Mouse (Mus musculus) testis, adult 2 months (tissue): Measurements from ENCODE around the gene Olfr850. TPM values are rescaled to one million over a fixed set of nuclear protein-coding genes. Genes with fewer than 3 reads are reported as not detected.

Experiments
- H3K27ac ChIP-seq: fragments of 200-500 bp; 2 replicates; pipeline ENCODE4 v1.5.1; 2012; ENCODE audit warnings: low read depth, low read length; ENCODE audit not compliant: control insufficient read depth, insufficient read depth
- H3K27me3 ChIP-seq: fragments of 200-500 bp; 2 replicates; pipeline ENCODE4 v1.6.1; 2012; ENCODE audit warnings: mild to moderate bottlenecking, low read length, moderate library complexity; ENCODE audit not compliant: control insufficient read depth, insufficient read depth
- H3K36me3 ChIP-seq: fragments of 200-500 bp; 2 replicates; pipeline ENCODE4 v1.6.1; 2012; ENCODE audit warnings: mild to moderate bottlenecking, low read length; ENCODE audit not compliant: control insufficient read depth, insufficient read depth
- H3K4me1 ChIP-seq: fragments of 200-500 bp; 2 replicates; pipeline ENCODE4 v1.6.1; 2012; ENCODE audit warnings: low read length; ENCODE audit not compliant: control insufficient read depth, insufficient read depth
- H3K4me3 ChIP-seq: fragments of 200-500 bp; 2 replicates; pipeline ENCODE4 v1.5.1; 2012; ENCODE audit warnings: low read depth, mild to moderate bottlenecking, low read length, moderate library complexity, mixed read lengths; ENCODE audit not compliant: control insufficient read depth
- CTCF ChIP-seq: fragments of 200-500 bp; IDR thresholded peaks from 2 replicates; pipeline ENCODE4 v1.5.1; 2012; ENCODE audit warnings: low read depth, mild to moderate bottlenecking, inconsistent platforms, low read length, moderate library complexity; ENCODE audit not compliant: control insufficient read depth, insufficient read depth, insufficient replicate concordance
- POLR2A ChIP-seq: fragments of 200-500 bp; IDR thresholded peaks from 2 replicates; pipeline ENCODE4 v1.6.1; 2012; ENCODE audit warnings: low read depth, mild to moderate bottlenecking, inconsistent platforms, low read length, moderate library complexity; ENCODE audit not compliant: control insufficient read depth
- polyA plus RNA-seq: library from polyadenylated mRNA; depleted of rRNA; stranded (reverse); fragments of >200 nt; gene quantifications from 2 replicates; pipeline ENCODE4 v1.2.3, GENCODE M21; 2012; rRNA removed

Olfr850 gene
- not detected in 2 replicates for polyA plus RNA-seq

DNA sequence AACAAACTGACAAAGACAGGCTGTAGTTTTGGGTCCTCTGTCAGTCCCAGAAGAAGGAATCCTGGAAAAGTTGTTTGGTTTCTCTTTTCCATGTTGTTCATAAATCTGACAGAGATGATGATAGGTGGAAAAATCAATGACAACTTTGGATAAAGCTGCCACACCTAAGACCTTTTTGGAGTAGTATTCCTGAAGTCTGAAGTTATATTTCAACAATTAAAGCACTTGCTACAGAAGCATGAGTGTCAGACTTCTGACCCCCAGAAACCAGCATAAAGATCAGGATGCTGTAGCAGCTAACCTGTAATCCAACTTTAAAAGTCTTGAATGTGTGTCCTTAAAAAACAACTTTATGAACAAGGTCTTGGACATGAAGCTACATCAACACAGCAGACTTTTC, at the start of gene Olfr850:
TSS of gene Olfr850 (minus strand) at position 101 of the 400 bp plus-strand sequence.
- no peaks in the 10 kb centered on the region for H3K27me3 ChIP-seq
- H3K27ac ChIP-seq, result no peak within 1 kb of the TSS
- no peaks in the 10 kb centered on the region for H3K36me3 ChIP-seq
- TF ChIP-seq POLR2A (no peak), CTCF (no peak)
- no peaks in the 10 kb centered on the region for H3K4me1 ChIP-seq
- H3K4me3 ChIP-seq, result no peak within 1 kb of the TSS

DNA sequence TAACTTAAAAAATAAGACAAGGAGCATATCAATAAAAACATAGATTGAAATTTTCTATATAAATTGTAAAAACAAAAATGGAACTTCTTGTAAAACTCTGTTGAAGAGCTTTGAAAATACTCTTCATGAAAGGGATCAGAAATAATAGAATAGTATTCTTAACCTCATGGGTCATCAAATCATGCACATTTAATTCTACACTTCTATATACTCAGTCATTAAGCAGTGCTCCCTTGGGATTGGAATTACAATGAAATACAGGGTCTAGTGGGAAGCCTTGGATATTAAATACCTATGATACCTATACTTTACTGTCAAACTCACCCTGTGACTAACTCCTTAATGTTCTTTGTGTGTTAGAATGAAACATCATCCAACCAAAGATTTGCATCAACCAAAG, 14.9 kb upstream of the Olfr850 start, which contains the start of gene Olfr851:
TSS of gene Olfr851 (plus strand) at position 301 of the 400 bp plus-strand sequence.
- no peaks in the 10 kb centered on the region for H3K4me1 ChIP-seq

DNA sequence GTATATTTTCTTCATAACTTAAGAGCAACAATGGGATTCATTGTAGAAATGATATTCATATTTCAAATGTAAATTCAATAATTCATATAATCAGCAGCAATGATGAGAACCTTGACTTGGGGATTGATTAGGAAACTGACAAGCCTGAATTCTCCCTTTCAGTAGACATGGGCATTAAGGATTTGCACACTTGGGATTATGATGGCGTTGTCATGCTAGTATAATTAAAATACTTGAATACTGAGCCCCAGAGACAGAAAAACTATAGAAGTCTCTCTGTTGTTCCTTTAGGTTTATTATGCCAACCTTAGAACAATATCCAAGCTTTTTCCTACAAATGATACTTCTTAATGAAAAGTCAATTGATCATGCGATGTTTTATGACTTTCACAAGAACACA, 38.1 kb downstream of the Olfr850 start, which contains the start of gene Olfr849:
TSS of gene Olfr849 (plus strand) at position 301 of the 400 bp plus-strand sequence.
- Histone ChIP-seq H3K27me3 (no peaks in the 10 kb centered on the region), H3K4me3 (no peak within 1 kb of the TSS), H3K36me3 (no peaks in the 10 kb centered on the region), H3K27ac (no peak within 1 kb of the TSS), H3K4me1 (no peaks in the 10 kb centered on the region)
- TF ChIP-seq CTCF (no peak), POLR2A (no peak)

More for the DNA sequence above, 14.9 kb upstream of the Olfr850 start, which contains the start of gene Olfr851:
- no peak within 1 kb of the TSS for H3K27ac ChIP-seq
- H3K27me3 ChIP-seq, result no peaks in the 10 kb centered on the region
- TF ChIP-seq POLR2A (no peak), CTCF (no peak)
- no peak within 1 kb of the TSS for H3K4me3 ChIP-seq
- H3K36me3 ChIP-seq, result no peaks in the 10 kb centered on the region

Other genes with a start within 250 kb of the Olfr850 start
- not detected in 2 replicates for gene Olfr843, start 226.3 kb downstream of the Olfr850 start, polyA plus RNA-seq
- not detected in 2 replicates for gene Olfr844, start 161.9 kb downstream of the Olfr850 start, polyA plus RNA-seq
- not detected in 2 replicates for gene Olfr845, start 141.8 kb downstream of the Olfr850 start, polyA plus RNA-seq
- not detected in 2 replicates for gene Olfr846, start 114.2 kb downstream of the Olfr850 start, polyA plus RNA-seq
- not detected in 2 replicates for gene Olfr847, start 99.6 kb downstream of the Olfr850 start, polyA plus RNA-seq
- not detected in 2 replicates for gene Olfr849, start 38.0 kb downstream of the Olfr850 start, polyA plus RNA-seq
- gene Olfr851, start 15.0 kb upstream of the Olfr850 start, polyA plus RNA-seq, result not detected in 2 replicates
- not detected in 2 replicates for gene Olfr853, start 62.8 kb upstream of the Olfr850 start, polyA plus RNA-seq
- gene Olfr854, start 89.1 kb upstream of the Olfr850 start, polyA plus RNA-seq, result not detected in 2 replicates
- not detected in 2 replicates for gene Olfr855, start 104.4 kb upstream of the Olfr850 start, polyA plus RNA-seq
- 10.6 and 10.7 TPM in 2 replicates for gene Zfp317, start 143.9 kb upstream of the Olfr850 start, polyA plus RNA-seq
- gene Olfr857, start 231.2 kb upstream of the Olfr850 start, polyA plus RNA-seq, result not detected in 2 replicates